Comparison of ENCODE assay signal across 12 mouse cellular contexts in the genomic region with DNA sequence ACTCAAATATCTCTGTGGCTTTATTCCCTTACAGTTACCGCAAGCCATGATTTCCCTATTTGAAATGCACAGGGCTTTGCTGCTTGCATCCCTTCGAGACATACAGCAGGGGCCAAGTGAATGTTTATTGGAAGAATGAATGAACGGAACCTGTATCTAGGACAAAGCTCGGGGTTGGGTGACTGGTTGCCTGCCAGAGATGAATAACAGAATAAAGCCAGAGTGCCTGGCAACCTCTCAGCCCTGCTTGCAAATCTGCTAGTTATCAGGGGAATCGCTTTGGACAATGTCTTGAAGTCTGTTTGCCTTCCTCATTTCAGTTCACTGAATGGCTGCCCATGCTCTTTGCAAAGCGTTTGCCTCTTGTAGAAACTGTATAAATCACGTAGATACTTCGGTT.
A peak's percentile ranks its signal among the peaks of the same experiment; 100 is the strongest.
DNase-seq lines count a peak whose midpoint lies in the region; ATAC-seq and TF ChIP-seq lines count a peak whose summit lies in the region.
"Had no signal": no experiment of that assay in that cellular context is flagged by ENCODE, and none has a peak within 500 bp of the region (broad histone marks: within the 10 kb centered on the region; RNA-seq: fewer than 3 reads in every experiment).

No protein-coding gene starts in this region.

- no peak overlapping the region for H3K4me3 ChIP-seq in midbrain, embryonic 15.5 days
- H3K4me3 ChIP-seq in heart, adult 2 months = no peak overlapping the region
- H3K4me3 ChIP-seq: embryonic facial prominence, embryonic 12.5 days; heart, embryonic 12.5 days; intestine, embryonic 15.5 days; liver, embryonic 15.5 days had no signal

- no peaks in the 10 kb centered on the region for H3K27me3 ChIP-seq in midbrain, embryonic 15.5 days (replicated peaks)
- no peaks in the 10 kb centered on the region for H3K27me3 ChIP-seq in heart, adult 2 months (ENCODE audit: control insufficient read depth, insufficient read depth, low read length)
- H3K27me3 ChIP-seq: CH12.LX; embryonic facial prominence, embryonic 12.5 days; heart, embryonic 12.5 days; intestine, embryonic 15.5 days; liver, embryonic 15.5 days had no signal

- peak overlapping the region; percentile 67 for H3K27ac ChIP-seq in midbrain, embryonic 15.5 days
- H3K27ac ChIP-seq in heart, adult 2 months = no peak overlapping the region
- H3K27ac ChIP-seq: embryonic facial prominence, embryonic 12.5 days; intestine, embryonic 15.5 days; liver, embryonic 15.5 days had no signal

- H3K9ac ChIP-seq in midbrain, embryonic 15.5 days = no peak overlapping the region
- no peak overlapping the region for H3K9ac ChIP-seq in heart, adult 2 months (ENCODE audit: low read depth, low read length)
- H3K9ac ChIP-seq: embryonic facial prominence, embryonic 12.5 days; heart, embryonic 12.5 days; intestine, embryonic 15.5 days; liver, embryonic 15.5 days had no signal

- no peaks in the 10 kb centered on the region for H3K79me2 ChIP-seq in heart, adult 2 months (replicated peaks; ENCODE audit: control insufficient read depth, insufficient read depth, low read length)

- TF ChIP-seq CTCF in heart, adult 2 months (IDR thresholded peaks at IDR 0.05) = no peak

- no peak for TF ChIP-seq EP300 in heart, adult 2 months (IDR thresholded peaks at IDR 0.05; ENCODE audit: insufficient read depth, low read depth, low read length)

- H3K4me1 ChIP-seq in midbrain, embryonic 15.5 days = peaks cover 16% of the 10 kb centered on the region
- no peaks in the 10 kb centered on the region for H3K4me1 ChIP-seq in heart, adult 2 months (ENCODE audit: control insufficient read depth, insufficient read depth, low read length)
- H3K4me1 ChIP-seq: embryonic facial prominence, embryonic 12.5 days; heart, embryonic 12.5 days; intestine, embryonic 15.5 days; liver, embryonic 15.5 days had no signal

- no peak overlapping the region for H3K4me2 ChIP-seq in midbrain, embryonic 15.5 days
- H3K4me2 ChIP-seq: embryonic facial prominence, embryonic 12.5 days; heart, embryonic 12.5 days; intestine, embryonic 15.5 days; liver, embryonic 15.5 days had no signal

- H3K9me3 ChIP-seq in midbrain, embryonic 15.5 days = no peaks in the 10 kb centered on the region
- H3K9me3 ChIP-seq: embryonic facial prominence, embryonic 12.5 days; heart, embryonic 12.5 days; intestine, embryonic 15.5 days; liver, embryonic 15.5 days had no signal

- no peak for TF ChIP-seq POLR2A in heart, adult 2 months (IDR thresholded peaks at IDR 0.05; ENCODE audit: insufficient read depth, low read depth, low read length)

- no peaks in the 10 kb centered on the region for H3K36me3 ChIP-seq in midbrain, embryonic 15.5 days (replicated peaks)
- no peaks in the 10 kb centered on the region for H3K36me3 ChIP-seq in heart, adult 2 months (ENCODE audit: control insufficient read depth, insufficient read depth, low read length)
- H3K36me3 ChIP-seq: embryonic facial prominence, embryonic 12.5 days; heart, embryonic 12.5 days; intestine, embryonic 15.5 days; liver, embryonic 15.5 days had no signal

- WGBS in midbrain, embryonic 15.5 days = 37% methylated on average over 8 of the region's 8 CpGs
- WGBS in heart, adult 2 months = 58% methylated on average over 8 of the region's 8 CpGs

- DNase-seq in layer of hippocampus, postnatal 14 days (ENCODE audit: low spot score in 2 of 2) = peak; percentile 12 to 40
- DNase-seq in layer of hippocampus, postnatal 25 days (ENCODE audit: extremely low spot score in 1 of 2, low spot score in 1 of 2) = no peak
- DNase-seq in cerebellum, adult 11 months = peak; percentile 69
- DNase-seq in cerebellum, postnatal 25 days = peak; percentile 77 to 86
- no peak for DNase-seq in kidney, postnatal 14 days
- no peak for DNase-seq in heart, adult 2 months

- ATAC-seq in midbrain, embryonic 15.5 days (replicated peaks) = peak; percentile 78
- ATAC-seq: intestine, embryonic 15.5 days had no signal

- intact Hi-C loops in heart, adult 2 months (cut with DNase I) = no loop called here

Comparison
In these comparisons a context has a peak if more than half of its experiments do, and no peak if none do; other contexts are left out.
1. DNase-seq: peak in layer of hippocampus, postnatal 14 days (2 of 2), cerebellum, adult 11 months (single experiment) and cerebellum, postnatal 25 days (2 of 2); none in layer of hippocampus, postnatal 25 days (0 of 2), kidney, postnatal 14 days (single experiment) and heart, adult 2 months (0 of 2).